Mouse (Mus musculus): ENCODE results near the gene Tbxas1. TPM values are rescaled to one million over a fixed set of nuclear protein-coding genes. Genes with fewer than 3 reads are reported as not detected.
A peak's percentile ranks its signal among the peaks of the same experiment; 100 is the strongest.

Gene Tbxas1
- total and polyA plus RNA-seq, 2 experiments: 1.1 to 3.5 TPM

DNA sequence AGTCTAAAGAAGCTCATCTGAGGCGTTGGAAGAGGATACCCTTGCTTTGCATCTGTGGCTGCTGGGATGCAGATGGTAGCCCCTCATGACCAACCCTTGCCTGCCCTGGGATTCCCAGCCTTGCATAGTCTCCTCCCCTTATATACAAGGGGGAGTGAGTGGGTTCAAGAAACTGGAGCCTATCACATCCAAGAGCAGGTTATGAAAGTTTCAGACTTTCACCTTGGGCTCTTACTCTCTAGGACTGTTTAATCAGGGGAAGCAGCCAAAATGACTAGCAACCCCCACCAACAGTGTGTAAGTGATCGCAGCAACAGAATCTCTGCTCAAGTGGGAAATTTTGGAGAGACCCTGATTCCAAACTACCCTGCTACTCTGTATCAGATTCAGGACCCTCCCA is 60.8 kb downstream of the Tbxas1 start:
- 59% methylated on average over 2 of the region's 2 CpGs for WGBS
- H3K36me3 ChIP-seq (ENCODE audit: control insufficient read depth, insufficient read depth, low read length): no peaks in the 10 kb centered on the region
- DNase-seq (ENCODE audit: extremely low read depth, low read depth, low spot score): no peak
- TF ChIP-seq POLR2A (IDR thresholded peaks at IDR 0.05; ENCODE audit: extremely low read depth, insufficient read depth, low read length) (no peak), CTCF (IDR thresholded peaks at IDR 0.05; ENCODE audit: low read depth, low read length) (no peak)
- no peak overlapping the region for H3K4me3 ChIP-seq (ENCODE audit: insufficient read depth, low read depth, low read length)
- H3K4me1 ChIP-seq (ENCODE audit: control insufficient read depth, insufficient read depth, low read length): no peaks in the 10 kb centered on the region; the same call in 1 of the 2 replicates
- no peaks in the 10 kb centered on the region for H3K27me3 ChIP-seq (ENCODE audit: control insufficient read depth, insufficient read depth, low read length)
- no peak overlapping the region for H3K27ac ChIP-seq (replicated peaks; ENCODE audit: insufficient read depth, low read depth, low read length)
- no peaks in the 10 kb centered on the region for H3K79me2 ChIP-seq (ENCODE audit: control insufficient read depth, insufficient read depth, low read length)
- no peak overlapping the region for H3K9ac ChIP-seq (ENCODE audit: low read depth, low read length)

DNA sequence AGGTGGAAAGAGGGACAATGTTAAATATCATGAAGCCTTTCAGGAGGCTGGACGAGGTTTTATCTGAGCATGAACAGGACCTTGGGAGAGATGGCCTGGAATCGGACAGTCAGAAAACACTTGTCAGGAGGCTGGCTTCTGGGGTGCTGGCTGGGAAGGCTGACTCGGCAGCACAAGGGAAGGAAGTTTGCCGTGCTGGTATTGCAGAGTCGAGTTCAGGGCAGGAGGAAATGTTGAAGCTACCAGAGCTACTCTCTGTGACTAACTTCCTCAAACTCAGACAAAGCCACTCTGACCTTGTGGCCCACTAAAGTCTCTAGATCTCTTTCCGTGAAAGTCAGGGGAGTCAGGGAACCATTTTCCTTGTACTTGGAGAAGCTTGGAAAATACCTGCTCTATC is 63.2 kb downstream of the Tbxas1 start:
- peak; percentile 36 for DNase-seq (ENCODE audit: extremely low read depth, low read depth, low spot score)
- no peak overlapping the region for H3K9ac ChIP-seq (ENCODE audit: low read depth, low read length)
- WGBS: 60% methylated on average over 6 of the region's 6 CpGs
- no peaks in the 10 kb centered on the region for H3K36me3 ChIP-seq (ENCODE audit: control insufficient read depth, insufficient read depth, low read length)
- no peak overlapping the region for H3K4me3 ChIP-seq (ENCODE audit: insufficient read depth, low read depth, low read length)
- no peaks in the 10 kb centered on the region for H3K79me2 ChIP-seq (ENCODE audit: control insufficient read depth, insufficient read depth, low read length)
- H3K27ac ChIP-seq (replicated peaks; ENCODE audit: insufficient read depth, low read depth, low read length): peak overlapping the region; percentile 64
- no peaks in the 10 kb centered on the region for H3K27me3 ChIP-seq (ENCODE audit: control insufficient read depth, insufficient read depth, low read length)
- TF ChIP-seq POLR2A (IDR thresholded peaks at IDR 0.05; ENCODE audit: extremely low read depth, insufficient read depth, low read length): no peak
- TF ChIP-seq CTCF (IDR thresholded peaks at IDR 0.05; ENCODE audit: low read depth, low read length): no peak
- no peaks in the 10 kb centered on the region; the same call in 1 of the 2 replicates for H3K4me1 ChIP-seq (ENCODE audit: control insufficient read depth, insufficient read depth, low read length)

DNA sequence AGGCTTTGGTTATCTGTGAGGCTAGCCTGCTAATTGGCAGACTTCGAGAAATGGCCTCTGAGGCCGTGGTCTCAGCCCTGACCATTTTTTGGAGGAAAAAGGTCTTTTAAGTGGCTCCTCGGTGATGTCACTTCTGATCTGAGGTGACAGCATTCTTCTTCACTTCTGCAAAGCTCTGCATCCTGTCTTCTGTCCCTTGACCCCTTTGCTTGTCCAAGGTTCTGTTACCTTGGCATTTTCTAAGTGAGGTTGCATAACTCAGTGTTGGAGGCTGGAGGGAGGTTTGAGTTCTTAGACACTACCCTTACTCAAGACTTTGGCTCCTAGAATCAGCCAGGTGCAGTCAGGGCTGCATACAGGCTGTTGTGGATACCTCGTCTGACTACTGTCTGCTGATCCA is 63.9 kb downstream of the Tbxas1 start:
- Histone ChIP-seq H3K27ac (replicated peaks; ENCODE audit: insufficient read depth, low read depth, low read length) (0 out of 2 replicates have a peak overlapping the region, but pooled peaks have one; percentile 2), H3K79me2 (ENCODE audit: control insufficient read depth, insufficient read depth, low read length) (no peaks in the 10 kb centered on the region), H3K9ac (ENCODE audit: low read depth, low read length) (no peak overlapping the region), H3K4me3 (ENCODE audit: insufficient read depth, low read depth, low read length) (no peak overlapping the region), H3K36me3 (ENCODE audit: control insufficient read depth, insufficient read depth, low read length) (no peaks in the 10 kb centered on the region), H3K27me3 (ENCODE audit: control insufficient read depth, insufficient read depth, low read length) (no peaks in the 10 kb centered on the region), H3K4me1 (ENCODE audit: control insufficient read depth, insufficient read depth, low read length) (no peaks in the 10 kb centered on the region; the same call in 1 of the 2 replicates)
- DNase-seq (ENCODE audit: extremely low read depth, low read depth, low spot score): no peak
- TF ChIP-seq CTCF (IDR thresholded peaks at IDR 0.05; ENCODE audit: low read depth, low read length) (no peak), POLR2A (IDR thresholded peaks at IDR 0.05; ENCODE audit: extremely low read depth, insufficient read depth, low read length) (no peak)
- 89% methylated on average over 4 of the region's 4 CpGs for WGBS

DNA sequence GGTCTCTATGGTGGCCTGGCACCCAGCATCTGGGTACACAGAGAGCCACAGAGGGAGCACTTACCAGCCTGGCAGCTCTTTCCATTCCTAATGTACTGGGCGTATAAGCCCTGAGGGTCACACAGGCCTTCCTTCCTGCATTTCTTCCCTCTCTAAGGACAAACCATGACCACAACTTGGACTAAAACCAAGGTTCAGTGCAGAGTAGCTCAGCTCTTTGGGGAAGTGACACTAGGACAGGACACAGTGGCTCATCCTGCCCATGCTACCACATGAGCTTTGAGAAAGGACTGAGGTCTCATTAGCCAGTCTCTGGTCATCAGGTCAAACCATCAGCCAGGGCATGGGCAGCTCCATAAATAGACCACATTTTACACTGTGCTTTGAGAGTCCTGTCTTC is 65.8 kb downstream of the Tbxas1 start:
- H3K27ac ChIP-seq (replicated peaks; ENCODE audit: insufficient read depth, low read depth, low read length): 0 out of 2 replicates have a peak overlapping the region, but pooled peaks have one; percentile 11
- no peaks in the 10 kb centered on the region for H3K27me3 ChIP-seq (ENCODE audit: control insufficient read depth, insufficient read depth, low read length)
- H3K36me3 ChIP-seq (ENCODE audit: control insufficient read depth, insufficient read depth, low read length): no peaks in the 10 kb centered on the region
- H3K9ac ChIP-seq (ENCODE audit: low read depth, low read length): no peak overlapping the region
- H3K4me1 ChIP-seq (ENCODE audit: control insufficient read depth, insufficient read depth, low read length): no peaks in the 10 kb centered on the region; the same call in 1 of the 2 replicates
- peak; percentile 58 for DNase-seq (ENCODE audit: extremely low read depth, low read depth, low spot score)
- TF ChIP-seq POLR2A (IDR thresholded peaks at IDR 0.05; ENCODE audit: extremely low read depth, insufficient read depth, low read length) (no peak), CTCF (IDR thresholded peaks at IDR 0.05; ENCODE audit: low read depth, low read length) (no peak)
- H3K79me2 ChIP-seq (ENCODE audit: control insufficient read depth, insufficient read depth, low read length): no peaks in the 10 kb centered on the region
- 64% methylated on average over 1 of the region's 1 CpGs for WGBS
- H3K4me3 ChIP-seq (ENCODE audit: insufficient read depth, low read depth, low read length): no peak overlapping the region

DNA sequence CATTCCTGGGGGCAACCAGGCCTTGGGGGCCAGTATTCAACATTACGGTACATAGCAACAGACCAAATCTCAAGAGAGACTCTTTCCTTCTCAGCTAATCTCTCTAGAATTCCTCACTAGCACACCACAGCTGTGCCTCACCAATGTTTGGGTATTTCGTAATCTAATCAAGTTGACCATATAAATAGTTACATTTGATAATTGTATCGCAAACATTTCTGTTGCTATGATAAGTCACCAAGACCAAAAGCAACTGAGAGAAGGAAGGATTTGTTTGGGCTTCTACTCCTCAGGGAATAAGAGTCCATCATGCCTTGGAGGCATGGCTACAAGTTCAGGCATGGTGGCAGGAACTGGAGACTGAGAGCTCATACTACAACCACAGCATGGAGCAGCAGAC is 67.6 kb downstream of the Tbxas1 start:
- H3K4me1 ChIP-seq (ENCODE audit: control insufficient read depth, insufficient read depth, low read length): no peaks in the 10 kb centered on the region; the same call in 1 of the 2 replicates
- no peak overlapping the region for H3K27ac ChIP-seq (replicated peaks; ENCODE audit: insufficient read depth, low read depth, low read length)
- TF ChIP-seq CTCF (IDR thresholded peaks at IDR 0.05; ENCODE audit: low read depth, low read length) (no peak), POLR2A (IDR thresholded peaks at IDR 0.05; ENCODE audit: extremely low read depth, insufficient read depth, low read length) (no peak)
- H3K4me3 ChIP-seq (ENCODE audit: insufficient read depth, low read depth, low read length): no peak overlapping the region
- no peaks in the 10 kb centered on the region for H3K36me3 ChIP-seq (ENCODE audit: control insufficient read depth, insufficient read depth, low read length)
- H3K79me2 ChIP-seq (ENCODE audit: control insufficient read depth, insufficient read depth, low read length): no peaks in the 10 kb centered on the region
- H3K27me3 ChIP-seq (ENCODE audit: control insufficient read depth, insufficient read depth, low read length): no peaks in the 10 kb centered on the region
- 72% methylated on average over 3 of the region's 3 CpGs for WGBS
- DNase-seq (ENCODE audit: extremely low read depth, low read depth, low spot score): no peak
- H3K9ac ChIP-seq (ENCODE audit: low read depth, low read length): no peak overlapping the region

DNA sequence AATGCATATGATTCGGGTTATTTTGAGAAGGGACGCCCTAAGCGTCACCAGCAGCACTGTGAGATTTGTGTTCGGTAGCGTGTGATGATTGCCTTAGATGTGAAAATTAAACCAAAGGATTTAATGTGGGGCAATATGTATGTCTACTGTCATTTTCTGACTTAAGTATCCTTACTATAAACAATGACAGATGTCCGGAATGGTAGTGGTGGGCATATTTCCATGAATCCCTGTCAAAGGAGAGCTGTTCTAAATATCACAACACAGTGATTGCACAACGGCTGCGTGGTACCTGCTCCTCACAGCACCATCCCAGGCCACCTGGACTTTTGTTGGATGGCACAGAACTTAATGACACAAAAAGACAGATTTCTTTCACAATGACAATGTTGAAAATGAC is 69.2 kb downstream of the Tbxas1 start:
- Histone ChIP-seq H3K79me2 (ENCODE audit: control insufficient read depth, insufficient read depth, low read length) (no peaks in the 10 kb centered on the region), H3K36me3 (ENCODE audit: control insufficient read depth, insufficient read depth, low read length) (no peaks in the 10 kb centered on the region), H3K27me3 (ENCODE audit: control insufficient read depth, insufficient read depth, low read length) (no peaks in the 10 kb centered on the region), H3K4me3 (ENCODE audit: insufficient read depth, low read depth, low read length) (no peak overlapping the region), H3K9ac (ENCODE audit: low read depth, low read length) (no peak overlapping the region), H3K27ac (replicated peaks; ENCODE audit: insufficient read depth, low read depth, low read length) (no peak overlapping the region), H3K4me1 (ENCODE audit: control insufficient read depth, insufficient read depth, low read length) (no peaks in the 10 kb centered on the region)
- TF ChIP-seq POLR2A (IDR thresholded peaks at IDR 0.05; ENCODE audit: extremely low read depth, insufficient read depth, low read length) (no peak), CTCF (IDR thresholded peaks at IDR 0.05; ENCODE audit: low read depth, low read length) (no peak)
- 88% methylated on average over 8 of the region's 8 CpGs for WGBS
- no peak for DNase-seq (ENCODE audit: extremely low read depth, low read depth, low spot score)
